Mouse (Mus musculus) midbrain, embryonic 12.5 days (tissue): ENCODE data around the gene Plekhh1. TPM values are rescaled to one million over a fixed set of nuclear protein-coding genes. Genes with fewer than 3 reads are reported as not detected.

Experiments
- ATAC-seq: fragments of 200-750 bp; cut with Nextera tagmentation; 2 replicates; pipeline ENCODE4 v1.8.0; 2017; ENCODE audit warnings: low read depth, moderate TSS enrichment, moderate library complexity; ENCODE audit not compliant: low FRiP score
- H3K27ac ChIP-seq: fragments of 300-500 bp; sonication (generic); replicated peaks from 2 replicates; pipeline ENCODE4 v1.5.1; 2016; ENCODE audit warnings: mild to moderate bottlenecking
- H3K27me3 ChIP-seq: fragments of 300-500 bp; sonication (generic); 2 replicates; pipeline ENCODE4 v1.6.1; 2016; ENCODE audit warnings: mild to moderate bottlenecking
- H3K36me3 ChIP-seq: fragments of 300-500 bp; sonication (generic); 2 replicates; pipeline ENCODE4 v1.6.1; 2016
- H3K4me1 ChIP-seq: fragments of 300-500 bp; sonication (generic); 2 replicates; pipeline ENCODE4 v1.6.1; 2016
- H3K4me2 ChIP-seq: fragments of 300-500 bp; sonication (generic); replicated peaks from 2 replicates; pipeline ENCODE4 v1.6.1; 2016; ENCODE audit warnings: mild to moderate bottlenecking, moderate library complexity
- H3K4me3 ChIP-seq: fragments of 300-500 bp; sonication (generic); 2 replicates; pipeline ENCODE4 v1.5.1; 2016; ENCODE audit warnings: mild to moderate bottlenecking
- H3K9ac ChIP-seq: fragments of 300-500 bp; sonication (generic); replicated peaks from 2 replicates; pipeline ENCODE4 v1.6.1; 2016; ENCODE audit warnings: mild to moderate bottlenecking, moderate library complexity
- H3K9me3 ChIP-seq: fragments of 300-500 bp; sonication (generic); 2 replicates; pipeline ENCODE4 v1.6.1; 2016; ENCODE audit warnings: mild to moderate bottlenecking
- WGBS: fragments of 180-500 bp; shearing (Covaris S2); methylation state at CpG from one replicate; pipeline ENCODE4 v1.1.7; 2016; 5-methylcytosine and 5-hydroxymethylcytosine counted together
- polyA plus RNA-seq: library from polyadenylated mRNA; unstranded; fragments of >200 nt; fragmentation: Nextera tagmentation; extraction: Ambion mirVana; gene quantifications from 2 replicates; pipeline ENCODE4 v1.2.1, GENCODE M21; 2016

The Plekhh1 gene
- polyA plus RNA-seq, 1 experiment from 2014 or later: 8.1 TPM

- 77% methylated on average over 8 of the region's 8 CpGs for WGBS
- Histone ChIP-seq H3K9me3 (no peaks in the 10 kb centered on the region), H3K9ac (no peak overlapping the region), H3K4me1 (no peaks in the 10 kb centered on the region), H3K36me3 (peaks cover 21% of the 10 kb centered on the region), H3K27ac (no peak overlapping the region), H3K4me2 (no peak overlapping the region), H3K27me3 (no peaks in the 10 kb centered on the region), H3K4me3 (no peak overlapping the region)
- ATAC-seq: no peak
Measured at GRCm38 (mm10) chr12:79039708-79040107, 10.7 kb downstream of the Plekhh1 start.

- Histone ChIP-seq H3K4me3 (no peak overlapping the region), H3K4me2 (no peak overlapping the region), H3K9ac (no peak overlapping the region), H3K9me3 (no peaks in the 10 kb centered on the region), H3K36me3 (peaks cover 26% of the 10 kb centered on the region), H3K4me1 (no peaks in the 10 kb centered on the region), H3K27ac (no peak overlapping the region), H3K27me3 (no peaks in the 10 kb centered on the region)
- 92% methylated on average over 11 of the region's 11 CpGs for whole genome bisulfite sequencing
- ATAC-seq: no peak
Measured at GRCm38 (mm10) chr12:79040201-79040827, 11.4 kb downstream of the Plekhh1 start.

GRCm38 (mm10) chr12:79041436-79041835 is 12.5 kb downstream of the Plekhh1 start:
- Histone ChIP-seq H3K27ac (no peak overlapping the region), H3K4me3 (no peak overlapping the region), H3K4me2 (no peak overlapping the region), H3K9me3 (no peaks in the 10 kb centered on the region), H3K9ac (no peak overlapping the region), H3K36me3 (peaks cover 32% of the 10 kb centered on the region), H3K4me1 (no peaks in the 10 kb centered on the region), H3K27me3 (no peaks in the 10 kb centered on the region)
- no peak for ATAC-seq

- no peak overlapping the region for H3K4me2 ChIP-seq
- WGBS: 86% methylated on average over 8 of the region's 8 CpGs
- H3K9me3 ChIP-seq: no peaks in the 10 kb centered on the region
- H3K27ac ChIP-seq: no peak overlapping the region
- H3K9ac ChIP-seq: no peak overlapping the region
- H3K36me3 ChIP-seq: peaks cover 43% of the 10 kb centered on the region
- no peaks in the 10 kb centered on the region for H3K27me3 ChIP-seq
- H3K4me3 ChIP-seq: no peak overlapping the region
- H3K4me1 ChIP-seq: no peaks in the 10 kb centered on the region
- no peak for ATAC-seq
Measured at GRCm38 (mm10) chr12:79044668-79045067, 15.7 kb downstream of the Plekhh1 start.

GRCm38 (mm10) chr12:79046171-79046570 is 17.2 kb downstream of the Plekhh1 start:
- H3K27ac ChIP-seq: no peak overlapping the region
- WGBS: 79% methylated on average over 6 of the region's 6 CpGs
- no peak for ATAC-seq
- no peaks in the 10 kb centered on the region for H3K27me3 ChIP-seq
- no peaks in the 10 kb centered on the region for H3K9me3 ChIP-seq
- no peak overlapping the region for H3K9ac ChIP-seq
- H3K4me2 ChIP-seq: no peak overlapping the region
- no peak overlapping the region for H3K4me3 ChIP-seq
- H3K36me3 ChIP-seq: peaks cover 44% of the 10 kb centered on the region
- no peaks in the 10 kb centered on the region for H3K4me1 ChIP-seq

- peaks cover 40% of the 10 kb centered on the region for H3K36me3 ChIP-seq
- H3K4me2 ChIP-seq: no peak overlapping the region
- whole genome bisulfite sequencing: 91% methylated on average over 7 of the region's 7 CpGs
- H3K9me3 ChIP-seq: no peaks in the 10 kb centered on the region
- no peaks in the 10 kb centered on the region for H3K4me1 ChIP-seq
- no peak overlapping the region for H3K4me3 ChIP-seq
- no peak for ATAC-seq
- H3K27me3 ChIP-seq: no peaks in the 10 kb centered on the region
- H3K9ac ChIP-seq: no peak overlapping the region
- no peak overlapping the region for H3K27ac ChIP-seq
Measured at GRCm38 (mm10) chr12:79047203-79047602, 18.2 kb downstream of the Plekhh1 start.

- no peak for ATAC-seq
- 87% methylated on average over 1 of the region's 1 CpGs for WGBS
- Histone ChIP-seq H3K4me1 (no peaks in the 10 kb centered on the region), H3K27ac (no peak overlapping the region), H3K4me3 (no peak overlapping the region), H3K27me3 (no peaks in the 10 kb centered on the region), H3K36me3 (peaks cover 43% of the 10 kb centered on the region), H3K9me3 (no peaks in the 10 kb centered on the region), H3K4me2 (no peak overlapping the region), H3K9ac (no peak overlapping the region)
Measured at GRCm38 (mm10) chr12:79048898-79049297, 19.9 kb downstream of the Plekhh1 start.

- H3K36me3 ChIP-seq: peaks cover 46% of the 10 kb centered on the region
Measured at GRCm38 (mm10) chr12:79049807-79050206, 20.8 kb downstream of the Plekhh1 start.

GRCm38 (mm10) chr12:79050545-79051212 is 21.7 kb downstream of the Plekhh1 start:
- H3K4me3 ChIP-seq: no peak overlapping the region
- ATAC-seq: no peak
- H3K9ac ChIP-seq: no peak overlapping the region
- H3K27me3 ChIP-seq: no peaks in the 10 kb centered on the region
- H3K9me3 ChIP-seq: no peaks in the 10 kb centered on the region
- H3K36me3 ChIP-seq: peaks cover 46% of the 10 kb centered on the region
- WGBS: 89% methylated on average over 3 of the region's 3 CpGs
- no peaks in the 10 kb centered on the region for H3K4me1 ChIP-seq
- H3K4me2 ChIP-seq: no peak overlapping the region
- H3K27ac ChIP-seq: no peak overlapping the region

More at GRCm38 (mm10) chr12:79049807-79050206, 20.8 kb downstream of the Plekhh1 start:
- Histone ChIP-seq H3K4me3 (no peak overlapping the region), H3K4me1 (no peaks in the 10 kb centered on the region), H3K4me2 (no peak overlapping the region), H3K27ac (no peak overlapping the region), H3K27me3 (no peaks in the 10 kb centered on the region), H3K9me3 (no peaks in the 10 kb centered on the region), H3K9ac (no peak overlapping the region)
- no peak for ATAC-seq
- WGBS: 80% methylated on average over 2 of the region's 2 CpGs

- no peak for ATAC-seq
- H3K36me3 ChIP-seq: peaks cover 49% of the 10 kb centered on the region
- no peaks in the 10 kb centered on the region for H3K27me3 ChIP-seq
- H3K27ac ChIP-seq: no peak overlapping the region
- H3K9me3 ChIP-seq: no peaks in the 10 kb centered on the region
- H3K4me1 ChIP-seq: no peaks in the 10 kb centered on the region
- 94% methylated on average over 2 of the region's 2 CpGs for WGBS
- H3K4me3 ChIP-seq: no peak overlapping the region
- H3K9ac ChIP-seq: no peak overlapping the region
- H3K4me2 ChIP-seq: no peak overlapping the region
Measured at GRCm38 (mm10) chr12:79052073-79052472, 23.1 kb downstream of the Plekhh1 start.

- Histone ChIP-seq H3K36me3 (peaks cover 38% of the 10 kb centered on the region), H3K9me3 (no peaks in the 10 kb centered on the region), H3K4me3 (no peak overlapping the region), H3K4me1 (no peaks in the 10 kb centered on the region), H3K9ac (no peak overlapping the region), H3K27ac (no peak overlapping the region), H3K27me3 (no peaks in the 10 kb centered on the region), H3K4me2 (no peak overlapping the region)
- WGBS: 93% methylated on average over 7 of the region's 7 CpGs
- ATAC-seq: no peak
Measured at GRCm38 (mm10) chr12:79055276-79055675, 26.3 kb downstream of the Plekhh1 start.

- WGBS: 76% methylated on average over 6 of the region's 6 CpGs
- H3K4me3 ChIP-seq: no peak overlapping the region
- H3K4me2 ChIP-seq: no peak overlapping the region
- H3K27ac ChIP-seq: no peak overlapping the region
- no peaks in the 10 kb centered on the region for H3K27me3 ChIP-seq
- H3K9ac ChIP-seq: no peak overlapping the region
- no peaks in the 10 kb centered on the region for H3K4me1 ChIP-seq
- no peak for ATAC-seq
- no peaks in the 10 kb centered on the region for H3K9me3 ChIP-seq
- peaks cover 34% of the 10 kb centered on the region for H3K36me3 ChIP-seq
Measured at GRCm38 (mm10) chr12:79059573-79059972, 30.6 kb downstream of the Plekhh1 start.
